Mouse (Mus musculus) MEL (cell line): ENCODE results near the gene Cntn4. TPM values are rescaled to one million over a fixed set of nuclear protein-coding genes. Genes with fewer than 3 reads are reported as not detected.

Experiments used
- DNase-seq: peaks from one replicate; pipeline ENCODE4 v3.0.0; 2011; ENCODE audit warnings: low read depth, low spot score
- H3K27ac ChIP-seq: 2 replicates; pipeline ENCODE4 v1.5.1; 2012; ENCODE audit warnings: low read depth, mild to moderate bottlenecking, control low read depth, low read length, moderate library complexity; ENCODE audit not compliant: control insufficient read depth
- H3K27me3 ChIP-seq, 2 experiments: fragments of 150-350 bp in 1 of 2; sonication (generic) in 1 of 2; 2 replicates each; pipeline ENCODE4 v1.6.1; 2012; ENCODE audit warnings: low read length in 2 of 2, mild to moderate bottlenecking in 2 of 2, improper control_type of control experiment in 1 of 2, moderate library complexity in 1 of 2; ENCODE audit not compliant: insufficient read depth in 2 of 2, control insufficient read depth in 1 of 2
- H3K36me3 ChIP-seq, 2 experiments: 2 replicates each; pipeline ENCODE4 v1.6.1; 2012 to 2014; ENCODE audit warnings: low read length in 2 of 2, improper control_type of control experiment in 1 of 2, inconsistent platforms in 1 of 2, mild to moderate bottlenecking in 1 of 2; ENCODE audit not compliant: insufficient read depth in 2 of 2, control insufficient read depth in 1 of 2
- H3K4me1 ChIP-seq, 2 experiments: fragments of 150-350 bp in 1 of 2; sonication (generic) in 1 of 2; 2 replicates each; pipeline ENCODE4 v1.6.1; 2012; ENCODE audit warnings: low read length in 2 of 2, improper control_type of control experiment in 1 of 2, mild to moderate bottlenecking in 1 of 2; ENCODE audit not compliant: insufficient read depth in 2 of 2, control insufficient read depth in 1 of 2
- H3K4me3 ChIP-seq, 2 experiments: fragments of 150-350 bp in 1 of 2; sonication (generic) in 1 of 2; 2 replicates each; pipeline ENCODE4 v1.5.1; 2012; ENCODE audit warnings: low read depth in 2 of 2, low read length in 2 of 2, mild to moderate bottlenecking in 2 of 2, moderate library complexity in 2 of 2, control low read depth in 1 of 2, improper control_type of control experiment in 1 of 2; ENCODE audit not compliant: control insufficient read depth in 1 of 2, insufficient read depth in 1 of 2
- H3K79me2 ChIP-seq: 2 replicates; pipeline ENCODE4 v1.6.1; 2012; ENCODE audit warnings: mild to moderate bottlenecking, low read length, moderate library complexity; ENCODE audit not compliant: control insufficient read depth, poor library complexity, insufficient read depth
- H3K9ac ChIP-seq: 2 replicates; pipeline ENCODE4 v1.6.1; 2012; ENCODE audit warnings: low read depth, mild to moderate bottlenecking, control low read depth, low read length, moderate library complexity; ENCODE audit not compliant: control insufficient read depth, poor library complexity, severe bottlenecking
- H3K9me3 ChIP-seq: fragments of 150-350 bp; sonication (generic); replicated peaks from 2 replicates; pipeline ENCODE4 v1.6.1; 2012; ENCODE audit warnings: mild to moderate bottlenecking, low read length, improper control_type of control experiment, moderate library complexity; ENCODE audit not compliant: insufficient read depth
- E2F4 ChIP-seq: IDR thresholded peaks from 2 replicates; pipeline ENCODE4 v1.6.1; 2011; ENCODE audit warnings: low read depth, low read length, improper control_type of control experiment, borderline replicate concordance
- ELF1 ChIP-seq: IDR thresholded peaks from 2 replicates; pipeline ENCODE4 v1.6.1; 2014; ENCODE audit warnings: low read depth, mild to moderate bottlenecking, inconsistent platforms, low read length, improper control_type of control experiment, moderate library complexity
- GABPA ChIP-seq: IDR thresholded peaks from 2 replicates; pipeline ENCODE4 v1.6.1; 2012; ENCODE audit warnings: low read depth, mild to moderate bottlenecking, inconsistent platforms, low read length, improper control_type of control experiment, moderate library complexity
- HCFC1 ChIP-seq: IDR thresholded peaks from 2 replicates; pipeline ENCODE4 v1.6.1; 2012; ENCODE audit warnings: low read depth, mild to moderate bottlenecking, inconsistent platforms, low read length, improper control_type of control experiment, moderate library complexity
- JUND ChIP-seq: IDR thresholded peaks from 2 replicates; pipeline ENCODE4 v1.6.1; 2011; ENCODE audit warnings: low read depth, mild to moderate bottlenecking, improper control_type of control experiment, low read length
- MAFK ChIP-seq: IDR thresholded peaks from 2 replicates; pipeline ENCODE4 v1.6.1; 2011; ENCODE audit warnings: low read depth, mild to moderate bottlenecking, low read length, improper control_type of control experiment, borderline replicate concordance
- MAX ChIP-seq: IDR thresholded peaks from 2 replicates; pipeline ENCODE4 v1.6.1; 2011; ENCODE audit warnings: low read length, improper control_type of control experiment
- MEF2A ChIP-seq: IDR thresholded peaks from 2 replicates; pipeline ENCODE4 v1.6.1; 2014; ENCODE audit warnings: low read depth, mild to moderate bottlenecking, inconsistent platforms, low read length, improper control_type of control experiment; ENCODE audit not compliant: poor library complexity, insufficient replicate concordance, severe bottlenecking; ENCODE audit errors: extremely low read depth
- MYB ChIP-seq: IDR thresholded peaks from 2 replicates; pipeline ENCODE4 v1.6.1; 2011; ENCODE audit warnings: mild to moderate bottlenecking, low read depth, low read length, improper control_type of control experiment
- MYC ChIP-seq: IDR thresholded peaks from 2 replicates; pipeline ENCODE4 v1.6.1; 2011; ENCODE audit warnings: low read depth, mild to moderate bottlenecking, low read length, improper control_type of control experiment, moderate library complexity
- NRF1 ChIP-seq: IDR thresholded peaks from 2 replicates; pipeline ENCODE4 v1.6.1; 2014; ENCODE audit warnings: low read depth, mild to moderate bottlenecking, inconsistent platforms, low read length, improper control_type of control experiment, moderate library complexity; ENCODE audit not compliant: poor library complexity, insufficient read depth, severe bottlenecking
- POLR2A ChIP-seq, 2 experiments: IDR thresholded peaks; 2 replicates each; pipeline ENCODE4 v1.6.1; 2011 to 2012; ENCODE audit warnings: low read length in 2 of 2, mild to moderate bottlenecking in 2 of 2, control low read depth in 1 of 2, improper control_type of control experiment in 1 of 2, low read depth in 1 of 2, moderate library complexity in 1 of 2; ENCODE audit not compliant: control insufficient read depth in 1 of 2, insufficient read depth in 1 of 2, poor library complexity in 1 of 2
- RCOR1 ChIP-seq: IDR thresholded peaks from 2 replicates; pipeline ENCODE4 v1.6.1; 2012; ENCODE audit warnings: low read depth, mild to moderate bottlenecking, inconsistent platforms, low read length, improper control_type of control experiment
- SIN3A ChIP-seq: IDR thresholded peaks from 2 replicates; pipeline ENCODE4 v1.6.1; 2012; ENCODE audit warnings: low read length, improper control_type of control experiment, inconsistent platforms
- SMC3 ChIP-seq: IDR thresholded peaks from 2 replicates; pipeline ENCODE4 v1.6.1; 2011; ENCODE audit warnings: low read depth, low read length, improper control_type of control experiment
- TAL1 ChIP-seq: IDR thresholded peaks from 2 replicates; pipeline ENCODE4 v1.6.1; 2012; ENCODE audit warnings: mild to moderate bottlenecking, inconsistent platforms, low read length, moderate library complexity, mixed read lengths
- TCF12 ChIP-seq: IDR thresholded peaks from 2 replicates; pipeline ENCODE4 v1.6.1; 2014; ENCODE audit warnings: low read depth, mild to moderate bottlenecking, inconsistent platforms, low read length, improper control_type of control experiment, moderate library complexity
- USF1 ChIP-seq: IDR thresholded peaks from 2 replicates; pipeline ENCODE4 v1.6.1; 2014; ENCODE audit warnings: low read depth, mild to moderate bottlenecking, inconsistent platforms, low read length, improper control_type of control experiment, moderate library complexity
- ZC3H11A ChIP-seq: IDR thresholded peaks from 2 replicates; pipeline ENCODE4 v1.6.1; 2012; ENCODE audit warnings: low read depth, mild to moderate bottlenecking, inconsistent platforms, low read length, improper control_type of control experiment
- polyA plus RNA-seq, 2 experiments: library from polyadenylated mRNA; stranded (reverse) in 1 of 2; unstranded in 1 of 2; fragments of >175 nt in 1 of 2; fragments of >200 nt in 1 of 2; gene quantifications; 2 replicates each; pipeline versions ENCODE4 v1.2.1 to v1.2.4; 2012; ENCODE audit warnings: low replicate concordance in 2 of 2, low read depth in 1 of 2; ENCODE audit not compliant: insufficient read length in 2 of 2, insufficient read depth in 1 of 2, missing spikeins in 1 of 2
- total RNA-seq: library from RNA; depleted of rRNA; stranded (reverse); fragments of 300-350 nt; gene quantifications from 2 replicates; pipeline ENCODE4 v1.2.3, GENCODE M21; 2012

The Cntn4 gene
- total and polyA plus RNA-seq, 3 experiments: not detected

GRCm38 (mm10) chr6:106732563-106732962, 1055.1 kb downstream of the Cntn4 start:
- no peak for DNase-seq
- H3K4me3 ChIP-seq: no peak overlapping the region
- peaks cover 0 to 12% of the 10 kb centered on the region in 2 experiments; a peak in 2 of 4 replicates for H3K36me3 ChIP-seq
- no peak for TF ChIP-seq TCF12
- no peak for TF ChIP-seq ELF1
- TF ChIP-seq MYC: no peak
- no peak for TF ChIP-seq ZC3H11A
- TF ChIP-seq MAX: no peak
- no peak for TF ChIP-seq TAL1
- no peak for TF ChIP-seq JUND
- no peak for TF ChIP-seq NRF1
- no peak for TF ChIP-seq SMC3
- no peak for TF ChIP-seq HCFC1
- no peak for TF ChIP-seq GABPA
- TF ChIP-seq MEF2A: no peak
- TF ChIP-seq MAFK: no peak
- TF ChIP-seq E2F4: no peak
- H3K9ac ChIP-seq: no peak overlapping the region
- H3K27ac ChIP-seq: no peak overlapping the region
- no peaks in the 10 kb centered on the region for H3K79me2 ChIP-seq
- H3K9me3 ChIP-seq: no peaks in the 10 kb centered on the region
- peaks cover 4 to 9% of the 10 kb centered on the region in 2 experiments; a peak in 3 of 4 replicates for H3K4me1 ChIP-seq
- H3K27me3 ChIP-seq: no peaks in the 10 kb centered on the region

- TF ChIP-seq MYB (no peak), SIN3A (no peak), POLR2A (IDR thresholded peaks at IDR 0.05; ENCODE audit: control insufficient read depth in 1 of 2, insufficient read depth in 1 of 2, low read depth in 1 of 2, low read length in 2 of 2, poor library complexity in 1 of 2) (no peak), RCOR1 (no peak), USF1 (no peak), SMC3 (no peak), ELF1 (no peak)
- TF ChIP-seq, all 39 proteins: peak for 0
These were observed 1060.8 kb downstream of the Cntn4 start for GRCm38 (mm10) chr6:106738229-106738628.

More at GRCm38 (mm10) chr6:106738229-106738628, 1060.8 kb downstream of the Cntn4 start:
- Histone ChIP-seq H3K9ac (no peak overlapping the region), H3K4me3 (no peak overlapping the region), H3K9me3 (no peaks in the 10 kb centered on the region), H3K4me1 (no peaks in the 10 kb centered on the region), H3K27me3 (no peaks in the 10 kb centered on the region), H3K79me2 (no peaks in the 10 kb centered on the region), H3K36me3 (no peaks in the 10 kb centered on the region), H3K27ac (no peak overlapping the region)
- no peak for DNase-seq
